Mouse (Mus musculus) heart, adult 8-10 months (tissue): ENCODE results near the gene Per3. TPM values are rescaled to one million over a fixed set of nuclear protein-coding genes. Genes with fewer than 3 reads are reported as not detected.
A peak's percentile ranks its signal among the peaks of the same experiment; 100 is the strongest.

Source experiments
- DNase-seq: peaks from one replicate; pipeline ENCODE4 v3.0.0; 2022; ENCODE audit warnings: low spot score
- total RNA-seq, 4 experiments: library from RNA; stranded (reverse); gene quantifications; 2 replicates each; pipeline ENCODE4 v1.2.4; 2022

The Per3 gene
- total RNA-seq = 10 to 100 TPM in 3 of 4 experiments, 1 to 10 TPM in 1; 7.6 to 19.1 (median 16.9) TPM

DNA sequence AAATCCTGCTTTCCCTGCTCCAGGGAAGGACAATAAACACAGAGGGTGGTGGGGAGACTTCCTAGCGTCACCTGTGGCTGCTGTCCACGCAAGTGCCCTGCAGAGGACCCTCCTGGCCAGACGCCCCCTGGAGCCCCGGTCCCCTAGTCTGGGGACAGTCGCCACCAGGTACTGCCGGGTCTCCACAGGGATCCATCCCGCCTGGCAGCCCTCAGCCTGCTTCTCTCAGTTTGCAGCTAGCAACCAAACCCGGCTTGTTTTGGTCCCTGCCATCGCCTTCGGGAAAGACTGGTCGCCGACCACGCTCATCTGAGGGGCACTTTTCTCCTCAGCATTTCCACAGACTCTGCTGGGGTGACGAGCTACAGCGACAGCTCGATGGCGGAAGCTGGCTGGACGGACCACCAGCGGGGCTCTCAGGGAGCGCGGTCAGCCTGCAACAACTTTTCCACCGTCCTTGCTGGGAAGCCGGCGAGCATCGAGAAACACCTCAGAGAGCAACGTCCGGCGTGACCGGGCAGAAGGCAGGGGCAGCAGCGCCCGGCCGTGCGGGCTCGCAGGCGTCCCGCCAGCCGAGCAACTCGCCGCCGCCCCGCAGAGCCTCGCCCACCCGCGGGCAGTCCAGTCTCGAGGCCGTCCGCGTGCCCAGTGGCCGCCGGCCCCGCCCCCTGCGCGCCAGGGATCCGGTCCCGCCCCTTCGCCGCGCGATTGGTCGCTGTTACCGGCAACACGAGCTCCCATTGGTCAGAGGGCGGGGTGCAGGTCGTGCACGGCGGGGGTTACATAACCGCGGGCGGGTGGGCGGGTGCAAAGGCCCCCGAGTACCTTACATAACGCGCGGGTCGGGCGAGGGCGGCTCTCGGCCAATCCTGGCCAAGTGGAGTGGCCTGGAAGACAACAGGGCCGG lies at the start of gene Per3:
TSS of gene Per3 (minus strand) at position 629 of the 907 bp plus-strand sequence.
- peak; percentile 97 for DNase-seq

DNA sequence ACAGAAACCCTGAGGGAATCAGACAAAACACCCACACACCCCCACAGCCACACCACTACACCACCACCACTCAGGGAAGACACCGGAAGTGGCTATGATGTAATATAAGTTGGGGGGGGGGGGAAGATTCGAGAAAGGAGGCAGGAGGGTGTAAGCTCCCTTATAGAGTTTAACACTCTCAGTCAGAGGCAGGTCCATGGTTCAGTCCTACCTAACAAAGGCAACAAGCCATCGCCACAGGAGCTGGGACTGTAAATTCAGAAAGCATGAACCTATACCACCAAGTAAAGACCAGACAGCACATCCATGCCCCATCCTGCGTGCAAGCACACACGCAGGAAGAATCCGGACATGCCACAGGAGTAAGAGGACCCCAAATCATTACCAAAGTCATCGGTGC lies 44.8 kb upstream of the Per3 start, which contains the start of gene Gm13090:
TSS of gene Gm13090 (plus strand) at position 301 of the 400 bp plus-strand sequence.
- DNase-seq = no peak

DNA sequence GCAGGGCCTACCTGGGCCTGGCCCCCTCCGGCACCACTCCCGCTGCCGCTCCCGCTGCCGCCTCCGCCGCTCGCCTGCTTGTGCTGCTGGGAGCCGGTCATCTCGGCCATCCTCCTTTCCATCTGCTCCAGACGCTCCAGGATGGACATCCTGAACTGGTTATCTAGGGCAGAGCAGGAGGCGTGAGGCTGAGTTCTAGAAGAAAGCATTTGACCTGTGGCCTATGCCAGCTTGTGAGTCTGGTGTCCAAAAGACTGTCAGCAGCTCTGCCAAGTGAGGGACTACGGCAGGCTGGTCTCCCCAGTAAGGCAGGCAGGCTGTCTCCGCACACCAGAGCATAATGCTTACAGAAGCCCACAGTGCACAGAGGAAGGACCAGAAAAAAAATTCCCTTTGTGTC lies 44.4 kb upstream of the Per3 start:
- DNase-seq = no peak

DNA sequence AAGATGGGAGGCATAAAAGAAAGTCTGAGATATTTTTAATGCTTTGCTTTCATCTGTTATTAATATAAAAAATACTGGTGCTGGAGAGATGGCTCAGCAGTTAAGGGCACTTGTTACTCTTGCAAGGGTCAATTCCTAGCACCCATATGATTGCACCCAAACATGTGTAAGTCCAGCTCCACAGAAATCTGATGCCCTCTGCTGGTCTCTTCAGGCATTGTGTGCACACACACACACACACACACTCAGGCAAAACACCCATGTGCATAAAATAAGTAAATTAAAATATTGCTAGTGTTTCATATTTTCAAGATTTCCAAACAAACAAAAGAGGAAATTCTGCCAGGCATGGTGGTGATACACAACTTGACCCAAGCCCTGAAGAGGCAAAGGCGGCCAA lies 42.9 kb upstream of the Per3 start:
- no peak for DNase-seq

DNA sequence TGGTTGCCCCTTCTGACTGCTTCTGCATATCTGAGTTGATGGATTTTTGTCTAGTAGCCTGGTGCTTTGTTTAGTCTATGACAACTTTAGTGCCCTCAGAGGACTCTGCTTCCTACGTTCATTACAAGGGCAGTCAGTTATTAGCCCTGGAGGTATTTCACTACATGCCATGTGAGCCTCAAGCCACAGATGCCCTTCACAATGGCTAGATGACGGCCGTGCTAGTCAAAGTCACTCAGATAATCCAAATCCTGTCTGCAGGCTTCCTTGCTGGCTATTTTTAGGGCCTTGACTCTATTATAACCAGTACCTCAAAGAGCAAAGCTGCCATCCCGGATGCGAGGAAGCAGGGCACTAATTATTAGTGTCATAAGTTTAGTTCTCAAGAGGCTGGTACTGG lies 38.6 kb upstream of the Per3 start:
- DNase-seq = peak; percentile 57

DNA sequence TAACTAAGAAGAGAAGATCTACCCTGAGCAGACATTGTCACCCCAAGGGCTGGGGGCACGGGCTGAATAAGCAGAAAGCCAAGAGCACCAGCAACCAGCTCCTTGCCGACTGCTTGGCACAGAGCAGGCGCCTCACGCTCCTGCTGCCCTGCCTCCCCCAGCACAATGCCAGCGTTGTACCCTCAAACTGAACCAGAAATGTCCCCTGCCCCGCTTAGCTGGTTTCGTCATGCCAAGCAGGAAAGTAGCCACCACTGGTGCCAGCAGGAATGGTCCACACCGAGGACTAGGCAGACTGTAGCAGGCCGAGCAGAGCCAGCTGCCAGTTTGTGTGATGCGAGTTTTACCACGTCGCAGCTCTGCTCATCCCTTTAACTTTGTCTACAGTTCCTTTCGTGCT lies 37.5 kb upstream of the Per3 start:
- DNase-seq = no peak

DNA sequence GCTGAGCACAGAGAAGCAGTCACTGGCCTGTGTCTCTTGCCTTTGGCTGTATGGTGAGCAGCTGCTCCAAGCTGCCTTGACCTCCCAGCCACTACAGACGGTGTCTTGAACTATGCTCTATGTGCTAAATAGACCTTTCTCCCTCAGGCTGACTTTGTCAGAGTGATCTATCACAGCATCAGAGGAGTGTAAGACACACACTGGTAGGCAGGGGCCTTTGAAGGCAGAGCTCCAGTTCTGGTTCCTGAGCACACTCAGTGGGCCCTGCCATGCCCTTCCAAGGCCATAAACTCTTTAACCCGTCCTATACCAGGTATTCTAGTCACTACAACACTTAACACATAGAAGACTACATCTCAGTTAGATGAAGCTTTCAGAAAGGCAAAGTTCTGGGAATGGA lies 36.9 kb upstream of the Per3 start:
- DNase-seq = no peak

DNA sequence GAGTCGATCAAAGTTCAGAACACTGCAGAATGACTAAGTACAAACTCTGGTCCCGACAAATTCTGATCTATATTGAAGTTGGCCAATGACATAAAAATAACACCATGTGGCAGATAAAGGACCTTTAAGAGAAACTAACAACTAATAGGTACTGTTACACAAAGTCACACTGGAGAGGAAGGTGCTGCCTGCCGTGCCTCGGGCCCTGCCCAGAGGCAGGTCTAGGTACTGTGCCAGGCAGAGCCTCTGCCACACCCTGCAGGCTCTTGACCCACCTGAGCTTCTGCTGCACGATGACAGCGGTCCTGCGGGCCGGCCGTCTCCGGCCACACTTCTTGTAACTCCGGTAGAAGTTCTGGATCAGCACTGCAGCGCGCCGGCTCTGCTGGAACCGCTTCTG lies 30.4 kb upstream of the Per3 start:
- DNase-seq = no peak

DNA sequence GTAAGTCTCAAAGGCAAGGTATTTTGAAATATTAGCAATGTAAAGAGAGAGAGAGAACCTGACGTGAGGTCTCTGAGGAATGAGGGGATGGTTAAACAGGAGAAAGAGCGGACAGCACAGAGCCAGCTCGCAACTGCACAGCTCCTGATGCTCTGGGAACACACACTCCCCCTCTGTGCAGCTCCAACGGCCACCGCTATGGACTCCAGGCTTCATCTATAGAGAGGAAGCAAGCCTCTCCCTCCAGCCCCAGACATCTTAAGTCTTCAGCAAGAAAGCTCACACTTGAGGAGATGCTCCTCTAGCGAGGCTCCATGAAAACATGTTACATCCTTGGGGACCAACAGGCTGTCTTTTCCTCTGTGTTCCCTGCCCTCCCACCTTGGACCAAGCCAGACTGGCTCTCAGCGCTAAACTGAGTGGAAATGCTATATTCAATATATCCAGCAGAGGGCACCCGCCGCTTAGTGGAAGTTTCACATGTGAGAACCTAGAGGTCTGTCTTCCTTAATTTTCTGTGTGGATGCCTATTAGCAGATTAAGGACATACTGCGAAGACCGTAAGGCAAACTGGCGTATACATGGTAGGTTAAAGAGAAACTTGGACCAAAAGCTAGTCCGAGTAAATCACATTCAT lies 28.8 kb upstream of the Per3 start:
- DNase-seq = peak; percentile 80

DNA sequence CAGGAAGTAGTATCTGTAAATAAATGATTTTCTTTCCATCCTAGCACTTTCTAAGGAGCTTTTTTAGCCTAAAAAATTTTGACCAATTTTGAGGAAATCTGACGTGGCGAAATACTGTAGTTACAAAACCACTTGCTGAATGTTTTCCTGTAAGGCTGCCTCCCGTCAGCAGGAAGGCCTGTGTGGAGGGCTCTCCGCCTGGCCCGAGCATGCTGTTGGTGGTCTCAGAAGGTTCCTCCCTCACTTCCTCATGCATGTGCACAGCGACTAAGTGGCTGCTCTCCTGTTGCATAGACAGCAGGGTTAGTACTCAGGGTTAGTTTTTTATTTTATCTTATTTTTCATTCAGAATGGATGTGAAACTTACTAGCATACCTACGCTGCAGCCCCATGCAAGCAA lies 26.5 kb upstream of the Per3 start:
- DNase-seq = no peak

DNA sequence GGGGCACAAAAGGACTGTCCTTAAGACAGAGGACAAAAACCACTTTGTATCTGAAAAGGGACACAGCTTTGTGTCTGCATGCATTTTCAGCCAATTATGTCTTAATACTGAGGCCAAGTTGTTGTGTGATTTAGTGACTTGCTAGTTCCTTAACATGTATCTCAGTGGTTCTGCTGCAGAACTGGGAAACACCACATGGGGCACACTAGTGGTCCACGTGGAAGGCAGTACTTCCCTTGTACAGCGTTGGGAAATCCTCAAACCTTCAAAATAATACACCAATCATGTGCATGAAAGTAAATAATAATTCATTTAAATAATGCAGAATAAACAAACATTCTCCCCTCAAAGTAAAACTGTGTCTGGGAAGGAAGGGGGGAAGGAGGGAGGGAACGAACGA lies 24.3 kb upstream of the Per3 start:
- no peak for DNase-seq

DNA sequence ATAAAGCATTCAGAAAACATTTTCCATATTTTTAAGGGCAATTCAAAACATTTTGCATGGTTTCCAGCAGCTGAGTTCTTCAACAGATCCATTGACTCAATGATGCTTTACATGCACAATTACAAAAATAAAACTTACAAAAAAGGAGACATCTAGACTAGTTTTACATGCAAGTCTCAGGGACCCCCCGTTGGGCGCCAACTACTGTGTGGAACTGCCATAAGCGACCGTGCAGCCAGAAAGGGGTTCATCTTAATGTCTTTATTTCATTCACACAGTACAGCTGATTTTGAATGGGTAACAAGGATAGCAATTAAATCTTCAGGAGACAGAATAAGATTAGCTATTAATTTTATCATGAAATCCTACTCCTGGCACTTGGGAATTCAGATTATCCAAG lies 15.1 kb upstream of the Per3 start:
- DNase-seq = no peak

DNA sequence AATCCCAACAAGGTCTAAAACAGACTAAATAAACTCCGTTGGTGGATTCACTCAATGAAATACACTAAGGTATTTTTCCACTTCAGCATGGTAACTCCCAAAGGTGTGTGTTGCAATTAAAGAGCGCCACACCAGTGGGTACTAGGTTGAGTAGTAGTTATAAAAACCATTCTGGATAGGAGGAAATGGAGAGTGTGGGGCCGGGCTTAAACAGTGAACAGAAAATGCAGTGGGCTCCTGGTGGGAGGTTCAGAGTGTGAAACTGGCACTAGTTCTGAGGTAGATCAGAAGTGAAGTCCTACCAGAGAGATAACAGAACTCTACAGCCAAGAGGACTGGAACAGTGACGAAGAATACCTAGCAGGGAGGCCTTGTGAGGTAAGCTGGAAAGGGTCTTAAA lies 14.2 kb upstream of the Per3 start:
- DNase-seq = no peak

DNA sequence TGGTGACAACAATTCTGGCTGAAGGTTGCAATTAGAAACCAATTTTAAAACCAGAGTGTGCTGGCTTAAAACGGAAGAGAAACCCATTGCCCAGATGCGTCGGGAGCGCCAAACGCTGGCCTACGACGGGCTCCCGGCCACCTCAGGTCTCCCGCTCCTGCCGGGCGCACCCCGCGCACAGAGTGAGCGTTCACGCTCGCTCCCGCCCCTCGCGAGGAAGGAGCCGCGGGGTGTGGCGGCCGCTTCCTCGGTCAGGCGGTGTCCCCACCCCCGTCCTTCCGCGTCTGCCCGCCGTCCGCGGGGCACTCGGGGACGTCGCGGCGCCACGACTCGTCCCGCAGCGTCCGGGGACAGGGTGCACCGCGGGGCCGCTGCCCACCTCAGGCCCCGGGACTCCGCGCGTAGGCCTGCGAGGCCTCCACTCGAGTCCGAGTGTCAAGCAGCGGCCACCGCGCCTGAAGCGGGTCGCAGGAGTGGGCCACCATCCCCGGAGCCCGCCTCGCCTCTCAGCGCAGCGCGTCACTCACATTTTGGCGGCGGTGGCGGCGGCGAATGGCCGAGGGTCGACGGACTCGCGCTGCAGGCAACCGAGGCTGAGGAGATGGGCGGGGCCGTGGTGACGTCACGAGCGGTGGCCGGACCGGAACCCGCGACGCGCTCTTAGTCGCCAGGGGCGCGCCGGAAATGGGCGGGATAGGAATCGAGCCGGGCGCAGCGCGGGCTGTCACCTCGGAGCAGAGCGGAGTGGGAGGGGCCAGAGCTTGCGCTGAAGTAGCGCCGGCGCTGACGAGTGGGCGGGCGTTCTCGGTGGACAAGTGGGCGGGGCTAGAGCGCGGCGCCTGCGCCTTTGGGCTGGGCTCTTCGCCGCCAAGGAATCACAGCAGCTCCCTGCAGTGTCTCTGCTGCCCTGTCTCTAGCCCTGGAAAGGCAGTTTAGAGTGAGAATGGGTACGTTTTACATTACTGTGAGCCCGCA lies 13.2 kb upstream of the Per3 start, which contains the start of gene Vamp3:
TSS of gene Vamp3 (minus strand) at position 617 of the 975 bp plus-strand sequence.
- peak; percentile 97 for DNase-seq

DNA sequence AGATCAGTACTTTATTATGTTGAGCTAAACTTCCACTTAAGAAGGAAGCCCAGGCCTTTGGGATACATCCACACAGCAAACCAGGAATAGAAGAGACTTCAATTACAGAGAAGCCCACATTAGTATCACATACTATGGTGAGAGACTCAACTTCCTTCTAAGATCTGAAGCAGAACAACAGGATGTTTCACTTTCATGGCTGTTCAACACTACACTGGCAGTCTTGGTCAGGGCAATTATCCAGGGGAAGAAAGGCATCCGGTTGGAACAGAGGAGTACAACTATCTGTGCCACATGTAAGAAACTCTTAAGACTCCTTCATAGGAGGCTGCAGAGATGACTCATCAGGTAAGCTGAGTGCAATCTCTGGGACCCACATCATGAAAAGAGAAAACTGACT lies 6.7 kb upstream of the Per3 start:
- no peak for DNase-seq

DNA sequence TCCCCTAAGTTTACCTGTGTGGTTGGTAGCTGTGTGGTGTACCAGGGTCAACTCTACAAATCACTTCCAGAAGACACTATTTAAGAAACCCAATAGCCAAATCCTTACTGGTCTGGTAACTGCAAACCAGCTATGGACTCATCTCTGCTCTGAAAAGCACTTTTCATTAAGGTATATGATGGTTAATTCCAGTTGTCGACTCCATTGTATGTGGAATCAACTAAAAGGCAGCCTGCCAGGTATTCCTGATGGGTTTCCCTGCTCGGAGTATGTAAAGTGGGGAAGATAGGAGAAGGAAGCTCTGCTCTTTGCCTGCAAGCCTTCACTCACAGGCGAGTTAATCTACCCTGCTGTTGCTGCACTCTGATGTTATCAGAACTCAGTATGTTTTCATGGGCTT lies 2.1 kb upstream of the Per3 start:
- DNase-seq = no peak

DNA sequence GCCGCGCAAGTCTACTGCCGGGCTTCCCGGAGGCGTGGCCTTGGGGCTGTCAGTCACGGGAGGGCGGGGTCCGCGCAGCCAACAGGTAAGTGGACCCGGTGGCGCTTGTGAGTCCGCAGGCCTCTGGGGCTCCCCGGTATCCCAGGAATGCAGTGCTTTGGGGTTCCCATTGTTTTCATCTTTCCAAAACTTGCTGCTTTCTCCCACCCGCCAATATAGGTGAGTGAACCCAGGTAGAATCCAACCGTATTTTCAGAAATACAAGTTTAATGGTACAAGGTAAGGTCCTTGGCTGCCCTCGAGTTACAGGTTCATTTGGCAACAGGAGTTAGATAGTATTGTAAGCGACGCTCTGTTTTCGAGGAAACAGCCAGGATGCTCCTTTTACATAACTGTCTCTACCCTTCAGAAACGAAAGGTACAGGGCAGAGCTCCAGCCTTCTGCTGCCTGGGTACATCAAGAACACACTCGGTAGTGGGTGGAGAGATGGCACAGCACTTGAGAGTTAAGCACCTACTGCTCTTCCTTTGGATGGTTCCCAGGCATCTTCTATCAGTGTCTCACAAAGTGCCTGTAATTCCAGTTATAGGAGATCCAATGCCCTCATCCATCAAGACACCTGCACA lies 592 bp upstream of the Per3 start:
- no peak for DNase-seq

DNA sequence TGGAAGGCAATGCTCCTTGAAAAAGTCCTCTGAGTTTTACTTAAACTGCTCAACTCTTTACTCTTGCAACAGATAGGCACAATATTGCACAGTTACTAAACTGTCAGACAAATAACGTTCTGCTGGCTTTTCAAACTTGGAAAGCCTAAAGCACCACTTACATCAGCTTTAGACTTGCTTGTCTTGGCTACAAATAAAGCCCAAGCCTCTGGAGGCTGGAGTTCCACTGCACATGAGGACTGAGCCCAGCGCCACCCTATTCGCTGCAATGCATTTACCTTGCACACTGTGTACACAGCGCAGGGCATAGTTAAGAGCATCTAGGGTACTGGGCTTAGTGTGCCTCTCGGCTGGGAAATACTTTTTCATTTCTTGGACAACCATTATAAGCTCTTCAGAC lies 1.2 kb downstream of the Per3 start:
- DNase-seq = no peak

DNA sequence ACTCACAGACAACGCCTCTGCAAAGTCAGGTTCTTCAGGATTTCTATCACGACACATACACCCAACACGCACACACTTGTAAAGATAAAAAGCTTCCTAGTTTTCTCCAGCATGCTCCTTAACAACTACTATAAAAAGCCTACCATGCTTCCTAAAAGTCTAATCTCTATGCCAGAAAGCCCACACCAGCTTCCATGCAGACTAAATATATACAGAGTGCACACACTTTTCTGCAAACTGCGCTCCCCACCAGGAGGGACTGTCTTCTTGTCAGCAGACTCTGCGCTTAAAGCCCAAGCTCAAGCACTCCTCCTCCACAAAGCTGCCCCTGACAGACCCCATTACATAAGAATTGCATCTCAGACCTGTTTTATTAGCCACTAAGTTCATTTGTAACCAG lies 3.0 kb downstream of the Per3 start:
- DNase-seq = no peak

DNA sequence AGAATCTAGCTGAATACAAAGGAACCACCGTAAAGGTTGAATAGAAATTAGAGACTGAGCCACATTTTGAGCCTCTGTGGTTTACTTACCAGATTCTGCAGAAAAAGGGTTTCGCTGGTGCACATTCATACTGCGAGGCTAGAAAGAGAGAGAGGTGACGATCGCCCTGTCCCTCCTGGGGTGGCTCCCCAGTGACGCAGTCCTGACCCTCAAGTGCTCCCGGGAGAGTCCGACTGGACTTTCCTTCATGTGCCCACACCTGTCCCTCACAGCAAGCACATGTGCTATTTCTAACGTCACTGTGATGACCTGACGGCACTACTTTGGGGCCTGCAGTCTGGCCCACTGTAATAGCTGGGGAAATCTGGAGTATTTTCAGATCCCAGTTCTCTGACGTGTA lies 6.7 kb downstream of the Per3 start:
- DNase-seq = no peak

DNA sequence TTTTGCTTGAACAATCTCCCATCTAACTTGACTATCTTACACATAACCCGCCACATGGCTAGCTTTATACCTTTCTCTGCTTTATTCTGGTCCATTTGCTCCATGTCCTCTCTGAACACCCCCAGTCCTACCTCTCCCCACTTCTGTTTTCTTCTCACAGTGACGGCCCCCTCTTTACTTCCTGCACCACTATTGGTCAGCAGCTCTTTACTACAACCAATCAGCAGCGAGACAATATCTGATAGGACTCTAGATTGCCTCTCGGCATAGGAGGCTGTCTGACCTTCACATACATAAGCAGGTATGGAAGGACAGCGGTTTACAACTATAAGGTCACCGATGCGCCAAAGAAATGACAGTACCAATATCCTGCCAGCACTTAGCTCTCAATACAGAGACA lies 7.9 kb downstream of the Per3 start:
- no peak for DNase-seq
